Mouse (Mus musculus): Measurements from ENCODE around the gene Mdk. TPM values are rescaled to one million over a fixed set of nuclear protein-coding genes. Genes with fewer than 3 reads are reported as not detected.

Mdk gene
- total RNA-seq, 2 experiments from 2014 or later: 30.8 to 36.7 TPM

GRCm38 (mm10) chr2:91958701-91959457 is 26.8 kb upstream of the Mdk start:
- peak; percentile 75 for DNase-seq

GRCm38 (mm10) chr2:91958049-91958448 is 26.0 kb upstream of the Mdk start:
- DNase-seq: no peak

- DNase-seq: peak; percentile 53
Observed at GRCm38 (mm10) chr2:91957096-91957495, 25.0 kb upstream of the Mdk start.

GRCm38 (mm10) chr2:91955875-91956274 is 23.8 kb upstream of the Mdk start:
- DNase-seq: no peak

GRCm38 (mm10) chr2:91955121-91955591 is 23.1 kb upstream of the Mdk start:
- no peak for DNase-seq

GRCm38 (mm10) chr2:91953825-91954224 is 21.7 kb upstream of the Mdk start:
- DNase-seq: peak; percentile 71

GRCm38 (mm10) chr2:91950275-91951085 is 18.4 kb upstream of the Mdk start:
- DNase-seq: no peak

GRCm38 (mm10) chr2:91949411-91950274 is 17.5 kb upstream of the Mdk start:
- peak; percentile 81 for DNase-seq

- DNase-seq: no peak
Observed at GRCm38 (mm10) chr2:91948792-91949241, 16.7 kb upstream of the Mdk start.

GRCm38 (mm10) chr2:91948151-91948509 is 16.0 kb upstream of the Mdk start:
- DNase-seq: no peak

GRCm38 (mm10) chr2:91947397-91948150 is 15.5 kb upstream of the Mdk start:
- peak; percentile 53 for DNase-seq

- DNase-seq: peak; percentile 54
Observed at GRCm38 (mm10) chr2:91946836-91947235, 14.7 kb upstream of the Mdk start.

- no peak for DNase-seq
Observed at GRCm38 (mm10) chr2:91945483-91945882, 13.4 kb upstream of the Mdk start, which contains the start of gene Gm9821. Gene Gm9821 (plus strand): TSS chr2:91945703.

GRCm38 (mm10) chr2:91944170-91944950 is 12.3 kb upstream of the Mdk start:
- peak; percentile 88 for DNase-seq

- DNase-seq: no peak
Observed at GRCm38 (mm10) chr2:91942356-91942755, 10.3 kb upstream of the Mdk start.

- DNase-seq: no peak
Observed at GRCm38 (mm10) chr2:91939303-91939935, 7.3 kb upstream of the Mdk start.

GRCm38 (mm10) chr2:91936154-91936553 is 4.1 kb upstream of the Mdk start:
- DNase-seq: no peak

GRCm38 (mm10) chr2:91934826-91935525 is 2.9 kb upstream of the Mdk start:
- DNase-seq: no peak

- DNase-seq: no peak
Observed at GRCm38 (mm10) chr2:91934016-91934415, 1.9 kb upstream of the Mdk start.

Measured in adrenal gland, postnatal 10 days (tissue).